Mouse (Mus musculus) ES-E14 (cell line): ENCODE results near the gene Add2. TPM values are rescaled to one million over a fixed set of nuclear protein-coding genes. Genes with fewer than 3 reads are reported as not detected.

Source experiments
- DNase-seq: peaks from one replicate; pipeline ENCODE4 v3.0.0-alpha.2; 2013; ENCODE audit warnings: low read depth, low spot score
- H3K27ac ChIP-seq: 2 replicates; pipeline ENCODE4 v1.5.1; 2012; ENCODE audit warnings: low read depth, mild to moderate bottlenecking, low read length, moderate library complexity, mixed read lengths; ENCODE audit not compliant: poor library complexity, insufficient read depth, severe bottlenecking
- H3K36me3 ChIP-seq: 2 replicates; pipeline ENCODE4 v1.6.1; 2012; ENCODE audit warnings: mild to moderate bottlenecking, low read length, moderate library complexity, mixed read lengths; ENCODE audit not compliant: control insufficient read depth, poor library complexity, insufficient read depth, severe bottlenecking
- H3K4me1 ChIP-seq, 2 experiments: fragments of 150-350 bp in 1 of 2; sonication (generic) in 1 of 2; 2 replicates each; pipeline ENCODE4 v1.6.1; 2012; ENCODE audit warnings: low read length in 2 of 2, mild to moderate bottlenecking in 1 of 2, mixed read lengths in 1 of 2; ENCODE audit not compliant: control insufficient read depth in 2 of 2, insufficient read depth in 2 of 2, poor library complexity in 1 of 2
- H3K4me3 ChIP-seq, 2 experiments: fragments of 150-350 bp in 1 of 2; sonication (generic) in 1 of 2; 2 replicates each; pipeline ENCODE4 v1.5.1; 2012; ENCODE audit warnings: low read length in 2 of 2, low read depth in 1 of 2, mild to moderate bottlenecking in 1 of 2, mixed read lengths in 1 of 2; ENCODE audit not compliant: insufficient read depth in 1 of 2, poor library complexity in 1 of 2, severe bottlenecking in 1 of 2
- H3K9ac ChIP-seq: 2 replicates; pipeline ENCODE4 v1.6.1; 2012; ENCODE audit warnings: low read depth, mild to moderate bottlenecking, low read length, mixed read lengths; ENCODE audit not compliant: poor library complexity, insufficient read depth, severe bottlenecking
- H3K9me3 ChIP-seq: fragments of 150-350 bp; sonication (generic); 2 replicates; pipeline ENCODE4 v1.6.1; 2012; ENCODE audit warnings: low read depth, mild to moderate bottlenecking, low read length; ENCODE audit not compliant: control insufficient read depth, insufficient read depth
- CHD2 ChIP-seq: IDR thresholded peaks from 2 replicates; pipeline ENCODE4 v1.6.1; 2014; ENCODE audit warnings: mild to moderate bottlenecking, low read depth, low read length, inconsistent platforms
- HCFC1 ChIP-seq: IDR thresholded peaks from 2 replicates; pipeline ENCODE4 v1.6.1; 2012; ENCODE audit warnings: low read length, inconsistent platforms, borderline replicate concordance; ENCODE audit not compliant: insufficient read depth
- MAFK ChIP-seq: IDR thresholded peaks from 2 replicates; pipeline ENCODE4 v1.6.1; 2014; ENCODE audit warnings: mild to moderate bottlenecking, low read depth, low read length, inconsistent platforms; ENCODE audit not compliant: insufficient read depth
- ZC3H11A ChIP-seq: IDR thresholded peaks from 2 replicates; pipeline ENCODE4 v1.6.1; 2012; ENCODE audit warnings: low read depth, mild to moderate bottlenecking, inconsistent platforms, low read length, borderline replicate concordance
- ZNF384 ChIP-seq: IDR thresholded peaks from 2 replicates; pipeline ENCODE4 v1.6.1; 2012; ENCODE audit warnings: low read depth, low read length, inconsistent platforms
- in situ Hi-C, 2 experiments: fragments of 600-800 bp; cut with MboI; formaldehyde crosslinking; loops; one replicate each; pipeline ENCODE4 v1.15.1; 2025; ENCODE audit warnings: low sequenced_read_pairs in 2 of 2, inconsistent platforms in 1 of 2; ENCODE audit not compliant: unreplicated experiment in 2 of 2
- total RNA-seq: library from RNA; depleted of rRNA; stranded (reverse); fragments of 300-350 nt; gene quantifications from 2 replicates; pipeline ENCODE4 v1.2.3, GENCODE M21; 2012

Add2 gene
- total RNA-seq, 1 experiment = 2.5 TPM

- no peaks in the 10 kb centered on the region for H3K36me3 ChIP-seq
- DNase-seq = no peak
- no peaks in the 10 kb centered on the region for H3K9me3 ChIP-seq
- no peaks in the 10 kb centered on the region for H3K4me1 ChIP-seq
- H3K9ac ChIP-seq = no peak overlapping the region
- H3K27ac ChIP-seq = no peak overlapping the region
- H3K4me3 ChIP-seq = no peak overlapping the region
- TF ChIP-seq HCFC1 (no peak), ZC3H11A (no peak), ZNF384 (no peak), MAFK (no peak), CHD2 (no peak)
- in situ Hi-C loops = no loop called here
Observed at GRCm38 (mm10) chr6:86026632-86027292, 1.7 kb upstream of the Add2 start.

- Histone ChIP-seq H3K27ac (no peak overlapping the region), H3K36me3 (no peaks in the 10 kb centered on the region)
- no peak for TF ChIP-seq ZNF384
- no peak for TF ChIP-seq HCFC1
- TF ChIP-seq ZC3H11A = no peak
- TF ChIP-seq MAFK = no peak
- no peak for TF ChIP-seq CHD2
Observed at GRCm38 (mm10) chr6:86028150-86028549, 331 bp upstream of the Add2 start.

GRCm38 (mm10) chr6:86029323-86029713, 837 bp downstream of the Add2 start:
- H3K9ac ChIP-seq = no peak overlapping the region

More at GRCm38 (mm10) chr6:86028150-86028549, 331 bp upstream of the Add2 start:
- H3K9ac ChIP-seq = no peak overlapping the region
- H3K4me1 ChIP-seq = no peaks in the 10 kb centered on the region
- DNase-seq = no peak
- in situ Hi-C loops = no loop called here
- peak overlapping the region in 1 of 2 experiments; percentile 78; a peak in 2 of 4 replicates for H3K4me3 ChIP-seq
- no peaks in the 10 kb centered on the region for H3K9me3 ChIP-seq

GRCm38 (mm10) chr6:86031527-86031926, 3.0 kb downstream of the Add2 start:
- DNase-seq = no peak

More at GRCm38 (mm10) chr6:86029323-86029713, 837 bp downstream of the Add2 start:
- TF ChIP-seq MAFK (no peak), ZC3H11A (no peak), CHD2 (no peak), HCFC1 (no peak), ZNF384 (no peak)
- in situ Hi-C loops = no loop called here
- H3K36me3 ChIP-seq = no peaks in the 10 kb centered on the region
- H3K9me3 ChIP-seq = no peaks in the 10 kb centered on the region
- no peak overlapping the region for H3K27ac ChIP-seq
- H3K4me1 ChIP-seq = no peaks in the 10 kb centered on the region
- no peak for DNase-seq
- H3K4me3 ChIP-seq = peak overlapping the region; percentile 71 to 78

More at GRCm38 (mm10) chr6:86031527-86031926, 3.0 kb downstream of the Add2 start:
- Histone ChIP-seq H3K27ac (no peak overlapping the region), H3K4me3 (no peak overlapping the region), H3K36me3 (no peaks in the 10 kb centered on the region), H3K9me3 (no peaks in the 10 kb centered on the region), H3K4me1 (no peaks in the 10 kb centered on the region), H3K9ac (no peak overlapping the region)
- TF ChIP-seq ZNF384 (no peak), CHD2 (no peak), HCFC1 (no peak), ZC3H11A (no peak), MAFK (no peak)
- in situ Hi-C loops = no loop called here
